Mouse (Mus musculus) ovary, postnatal 14 days (tissue): Measurements from ENCODE around the gene Agfg2.
"Not testable (repeated sequence)": the region's sequence is repeated elsewhere in the genome, so short reads cannot be mapped to it uniquely, and the experiment has no call there.

Source experiments
- DNase-seq: peaks from one replicate; pipeline ENCODE4 v3.0.0; 2022; ENCODE audit warnings: low spot score

The Agfg2 gene

DNA sequence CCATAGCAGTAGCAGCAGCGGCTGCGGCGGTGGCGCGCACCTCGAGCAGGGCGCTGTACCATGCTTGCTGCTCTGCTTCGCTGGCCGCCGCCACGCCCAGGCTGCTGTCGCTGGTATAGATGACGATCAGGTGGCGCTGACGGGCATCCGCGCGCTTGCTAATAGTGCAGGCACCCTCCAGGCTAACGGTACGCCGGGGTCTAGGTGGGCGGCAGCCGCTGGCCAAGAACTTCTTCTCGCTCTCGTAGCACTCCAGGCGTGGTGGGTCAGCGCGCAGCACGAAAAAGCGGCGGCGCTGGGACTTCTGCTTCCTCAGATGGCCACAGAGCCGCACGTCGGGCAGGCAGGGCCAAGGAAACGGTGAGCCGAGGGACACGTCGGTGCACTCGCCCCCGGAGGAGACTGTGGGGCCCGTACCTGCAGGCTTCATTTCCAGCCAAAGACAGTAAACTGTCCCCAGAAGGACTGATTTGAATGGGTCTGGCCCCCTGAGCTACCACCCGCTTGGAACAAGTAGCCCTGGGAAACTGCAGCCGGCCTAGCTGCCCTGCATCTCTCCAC, 39.4 kb downstream of the Agfg2 start:
- no peak for DNase-seq

DNA sequence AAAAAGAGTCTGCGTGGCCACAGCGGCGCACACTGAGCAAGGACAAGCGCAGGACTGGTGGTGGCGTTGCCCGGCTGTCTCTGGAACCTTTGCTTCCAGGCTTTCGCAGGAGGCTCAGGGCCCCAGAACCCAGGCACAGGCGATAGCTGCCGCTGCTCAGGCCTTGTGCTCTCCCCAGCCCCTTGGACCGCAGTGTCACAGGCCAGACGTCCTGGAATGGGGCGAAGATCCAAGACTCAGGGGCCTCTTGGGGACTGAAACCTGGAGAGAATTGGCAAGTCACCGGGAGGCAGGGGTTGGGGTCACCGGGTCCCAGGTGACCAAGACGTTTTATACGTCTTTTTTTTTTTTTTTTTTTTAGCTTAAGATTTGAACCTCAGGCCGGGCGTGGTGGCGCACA, 40.0 kb downstream of the Agfg2 start:
- no peak for DNase-seq

DNA sequence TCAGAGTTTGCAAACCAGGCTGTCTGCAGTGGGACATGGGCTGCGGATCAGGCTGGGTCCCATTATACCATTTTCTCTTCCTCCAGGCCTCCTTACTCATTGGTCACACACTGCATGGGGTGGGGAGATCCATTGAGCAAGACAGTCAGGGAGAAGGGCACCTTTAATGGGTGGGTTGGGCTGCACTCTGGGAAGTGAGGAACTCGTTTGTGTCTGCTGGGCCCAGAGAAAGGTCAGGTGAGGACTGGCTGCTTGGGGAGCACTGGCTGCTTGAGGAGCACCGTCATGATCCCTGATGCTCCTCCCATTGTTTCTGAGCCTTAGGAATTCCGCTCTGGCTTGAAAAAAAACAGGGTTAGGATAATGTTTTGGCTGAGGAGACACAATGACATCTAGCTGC, 41.6 kb downstream of the Agfg2 start:
- DNase-seq, result no peak

DNA sequence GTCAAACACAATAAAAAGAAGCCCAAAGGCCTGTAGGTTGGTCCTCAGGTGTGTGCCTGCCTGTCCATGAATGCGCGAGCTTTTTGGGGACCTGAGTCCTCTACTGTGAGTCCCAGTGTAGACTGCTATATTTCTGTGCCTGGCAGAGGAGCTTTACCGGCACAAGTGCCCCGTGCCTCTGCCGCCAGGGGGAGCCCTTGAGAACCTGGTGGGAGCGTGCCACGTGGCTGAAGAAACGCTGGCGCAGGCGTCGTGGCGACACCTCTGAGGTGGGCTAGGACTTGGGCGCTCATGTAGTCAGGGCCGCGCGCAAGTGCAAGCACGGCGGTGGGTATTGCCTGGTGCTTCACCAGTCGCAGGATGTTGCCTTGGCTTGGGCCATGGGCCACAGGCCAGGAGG, 43.5 kb downstream of the Agfg2 start, which contains the start of gene Sap25:
TSS of gene Sap25 (plus strand) at position 281 of the 400 bp plus-strand sequence.
- no peak for DNase-seq

DNA sequence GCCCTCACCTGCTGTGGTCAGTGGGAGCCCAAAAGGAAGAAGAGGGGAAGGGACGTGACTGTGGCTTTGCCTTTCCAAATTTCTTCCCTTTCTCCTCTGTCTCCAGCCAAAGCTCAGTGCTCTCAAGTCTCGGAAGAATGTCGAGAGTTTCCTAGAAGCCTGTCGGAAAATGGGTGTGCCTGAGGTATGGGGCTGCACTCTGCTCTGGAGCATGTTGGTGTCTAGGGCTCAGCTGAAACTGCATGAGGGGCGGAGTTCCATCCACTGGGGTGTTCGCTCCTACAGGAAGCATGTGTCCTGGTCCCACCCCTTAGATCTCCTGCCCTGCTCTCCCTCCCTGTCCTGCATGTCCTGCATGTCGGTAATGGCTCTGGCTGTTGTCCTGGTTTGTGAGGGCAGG, 45.1 kb downstream of the Agfg2 start:
- no peak for DNase-seq

DNA sequence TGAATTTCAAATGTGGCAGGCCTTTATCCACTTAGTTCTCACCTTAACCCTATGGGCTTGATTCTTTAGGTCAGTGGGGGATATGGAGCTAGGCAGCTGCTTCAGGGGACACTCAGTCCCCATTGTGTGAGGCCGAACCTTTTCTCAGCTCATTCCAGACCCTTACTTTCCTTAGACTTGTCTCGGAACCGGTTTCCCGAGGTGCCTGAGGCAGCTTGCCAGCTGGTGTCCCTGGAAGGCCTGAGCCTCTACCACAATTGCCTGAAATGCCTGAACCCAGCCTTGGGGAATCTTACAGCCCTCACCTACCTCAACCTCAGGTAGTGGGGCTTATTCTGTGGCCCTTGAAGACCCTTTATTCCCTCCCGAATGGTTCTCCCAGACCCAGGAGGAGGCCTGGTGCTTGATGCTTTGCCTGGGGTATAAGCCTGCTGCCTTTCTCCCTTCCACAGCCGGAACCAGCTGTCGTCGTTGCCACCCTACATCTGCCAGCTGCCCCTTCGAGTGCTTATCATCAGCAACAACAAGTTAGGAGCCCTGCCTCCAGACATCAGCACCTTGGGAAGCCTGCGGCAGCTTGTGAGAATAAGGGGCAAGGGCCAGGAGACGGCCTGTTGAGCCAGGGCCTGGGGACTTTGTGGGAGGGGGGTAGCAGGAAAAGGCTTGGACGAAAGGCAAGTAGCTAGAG, 51.0 kb downstream of the Agfg2 start:
- no peak for DNase-seq

DNA sequence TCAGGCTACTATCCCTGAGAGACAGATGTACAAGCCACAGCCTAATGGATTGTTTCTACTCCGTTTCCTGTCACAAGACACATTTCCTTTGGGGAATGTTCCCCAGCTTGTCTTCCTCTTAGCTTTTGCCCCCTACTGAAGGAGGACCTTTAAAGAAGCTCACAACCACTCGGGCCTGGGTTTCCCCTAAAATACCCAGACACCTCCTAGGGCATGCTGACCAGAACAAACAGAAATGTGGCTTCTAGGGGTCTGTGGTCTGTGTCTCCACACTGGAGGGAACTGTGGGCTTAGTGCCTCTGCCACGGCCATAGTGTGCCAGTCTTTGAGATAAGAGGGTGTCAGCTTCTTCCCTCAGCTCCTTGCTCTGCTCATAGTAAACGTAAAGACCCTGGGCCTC, 52.9 kb downstream of the Agfg2 start:
- DNase-seq, result no peak

DNA sequence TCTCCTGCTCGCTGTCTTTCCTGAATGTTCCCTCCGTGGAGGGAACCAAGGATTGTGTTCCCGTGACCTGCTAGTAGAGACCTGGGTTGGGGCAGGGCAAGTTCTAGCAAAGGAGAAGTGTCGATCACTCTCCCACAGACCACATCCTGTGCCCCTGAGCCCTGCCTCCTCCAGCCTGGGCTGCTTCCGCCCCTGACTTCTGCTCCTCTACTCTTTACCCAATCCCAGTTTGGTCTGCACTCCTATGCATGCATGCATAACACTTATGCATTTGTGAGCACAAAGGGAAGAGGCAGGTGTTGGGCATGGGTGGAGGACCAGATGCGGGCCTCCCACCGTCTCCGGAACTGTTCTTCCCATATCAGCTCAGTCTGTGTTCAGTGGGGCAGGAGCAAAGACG, 53.4 kb downstream of the Agfg2 start:
- DNase-seq, result no peak

DNA sequence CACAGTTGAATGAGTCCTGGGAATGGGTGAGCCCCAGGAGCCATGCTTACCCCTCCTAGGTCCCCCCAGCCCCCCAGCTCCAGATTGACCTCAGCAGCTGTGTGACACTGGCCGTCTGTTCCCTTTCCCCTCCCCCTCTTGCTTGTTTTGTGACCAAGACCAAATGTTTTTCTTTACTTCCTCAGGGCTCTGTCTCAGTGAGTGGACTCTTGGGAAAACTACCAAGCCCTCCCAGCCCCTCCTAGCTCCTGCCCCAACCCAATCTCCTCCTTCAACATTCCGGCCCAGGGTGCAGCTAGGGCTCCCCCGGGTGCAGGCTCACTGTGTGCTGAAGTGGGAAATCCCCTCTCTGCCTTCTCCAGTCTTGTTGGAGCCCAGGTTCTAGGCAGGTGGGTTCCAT, 53.9 kb downstream of the Agfg2 start:
- DNase-seq, result no peak

DNA sequence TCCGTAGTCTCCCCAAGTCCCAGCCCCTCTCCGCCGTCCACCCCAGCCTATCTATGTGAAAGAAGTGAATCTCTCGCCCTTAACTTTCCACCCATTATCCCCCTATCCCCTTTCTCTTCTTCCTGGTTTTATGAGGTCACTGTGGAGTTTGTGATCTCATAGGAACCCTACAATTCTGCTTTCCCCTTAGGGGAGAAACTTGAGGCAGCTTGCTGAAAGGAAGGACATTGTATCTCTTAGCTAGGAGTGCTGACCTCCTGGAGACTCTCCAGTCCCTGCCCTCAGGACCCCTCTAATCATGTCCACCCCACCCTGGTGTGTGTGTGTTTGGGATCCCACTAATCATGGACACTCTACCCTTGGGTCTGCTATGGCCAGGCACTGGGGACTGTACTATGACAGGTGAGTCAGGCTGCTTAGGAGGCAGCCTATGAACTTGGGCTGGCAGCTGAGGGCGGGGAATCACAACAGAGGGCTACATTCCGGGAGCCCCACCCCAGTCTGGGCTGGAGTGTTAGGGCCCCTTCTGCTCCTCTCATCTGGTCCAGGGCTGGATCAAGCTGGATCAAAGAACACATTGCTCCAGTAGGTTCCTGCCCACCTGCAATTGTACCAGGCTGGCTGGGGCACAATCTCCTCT, 54.5 kb downstream of the Agfg2 start:
- DNase-seq, result no peak

DNA sequence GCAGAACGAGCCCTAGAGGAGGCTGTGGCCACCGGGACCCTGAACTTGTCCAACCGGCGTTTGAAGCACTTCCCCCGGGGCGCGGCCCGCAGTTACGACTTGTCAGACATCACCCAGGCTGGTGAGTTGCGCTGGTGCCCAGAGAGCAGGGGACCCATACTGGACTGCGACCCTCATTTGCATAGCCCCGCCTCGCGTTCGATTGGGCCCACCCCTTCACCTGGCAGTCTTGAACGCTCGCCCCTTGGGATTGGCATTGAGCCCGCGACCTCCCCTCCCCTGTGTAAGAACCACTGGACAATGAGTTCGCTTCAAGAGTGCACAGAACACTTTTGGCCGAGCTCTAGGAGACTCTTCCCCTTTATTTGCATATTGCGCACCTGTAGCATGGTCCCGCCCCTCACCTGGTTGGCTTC, 55.2 kb downstream of the Agfg2 start:
- no peak for DNase-seq

DNA sequence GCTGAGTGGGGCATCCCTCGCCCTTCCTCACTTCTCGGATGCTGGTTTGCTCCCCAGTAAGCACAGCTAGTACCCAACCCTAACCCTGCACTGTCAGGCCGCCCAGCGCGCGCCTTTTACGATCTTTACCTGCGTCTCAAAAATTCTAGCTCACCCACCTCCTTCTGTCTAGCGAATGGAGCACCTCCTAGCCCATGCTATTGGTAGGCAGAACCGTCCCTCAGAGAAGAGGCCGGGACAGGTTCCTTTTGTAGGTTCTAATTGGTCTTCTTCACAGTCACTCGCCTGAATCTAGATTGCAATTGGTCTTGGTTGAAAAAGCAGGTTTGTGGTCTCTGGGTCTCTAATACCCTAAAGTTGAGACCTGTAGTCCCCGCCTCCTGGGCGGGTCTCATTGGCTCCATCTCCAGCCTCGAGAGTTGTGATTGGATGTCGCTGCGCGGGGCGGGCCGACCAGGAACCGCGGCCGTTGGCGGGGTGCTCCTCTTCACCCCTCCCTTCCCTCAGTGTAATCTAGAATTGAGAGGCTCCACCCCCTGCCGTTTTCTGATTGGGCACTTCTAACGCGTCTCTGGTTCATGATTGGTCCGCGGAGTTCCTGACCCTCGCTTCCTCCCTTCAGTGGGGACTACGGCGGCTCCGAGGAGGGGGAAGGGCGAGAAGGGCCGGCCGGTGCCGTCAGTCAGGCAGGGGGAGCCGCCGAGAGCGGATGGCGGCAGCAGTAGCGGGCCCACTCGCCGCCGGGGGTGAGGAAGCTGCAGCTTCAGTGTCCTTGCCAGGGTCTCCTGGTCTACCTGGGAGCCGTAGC, 55.8 kb downstream of the Agfg2 start, which contains the start of the genes Fbxo24, Lrch4 and Gm20605:
TSS of gene Fbxo24 (minus strand) at position 505 of the 808 bp plus-strand sequence.
TSS of gene Lrch4 (plus strand) at position 624 of the 808 bp plus-strand sequence.
TSS of gene Gm20605 (plus strand) at position 678 of the 808 bp plus-strand sequence.
- peak; percentile 93 for DNase-seq

DNA sequence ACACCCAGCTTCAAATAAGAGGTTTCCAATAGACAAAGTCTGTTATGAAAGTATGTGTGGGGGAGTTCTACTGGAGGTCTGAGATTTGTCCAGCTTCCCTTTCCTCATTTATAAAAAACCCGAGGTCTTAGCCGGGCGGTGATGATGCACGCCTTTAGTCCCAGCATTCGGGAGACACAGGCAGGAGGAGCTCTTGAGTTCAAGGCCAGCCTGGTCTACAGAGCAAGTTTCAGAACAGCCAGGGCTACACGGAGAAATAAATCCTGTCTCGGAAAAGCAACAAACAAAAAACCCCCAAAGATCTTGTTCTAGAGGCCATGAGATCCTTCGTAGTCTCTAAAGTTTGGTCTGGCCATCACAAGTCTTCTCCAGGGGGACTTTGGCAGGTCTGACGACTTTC, 56.5 kb downstream of the Agfg2 start:
- no peak for DNase-seq

DNA sequence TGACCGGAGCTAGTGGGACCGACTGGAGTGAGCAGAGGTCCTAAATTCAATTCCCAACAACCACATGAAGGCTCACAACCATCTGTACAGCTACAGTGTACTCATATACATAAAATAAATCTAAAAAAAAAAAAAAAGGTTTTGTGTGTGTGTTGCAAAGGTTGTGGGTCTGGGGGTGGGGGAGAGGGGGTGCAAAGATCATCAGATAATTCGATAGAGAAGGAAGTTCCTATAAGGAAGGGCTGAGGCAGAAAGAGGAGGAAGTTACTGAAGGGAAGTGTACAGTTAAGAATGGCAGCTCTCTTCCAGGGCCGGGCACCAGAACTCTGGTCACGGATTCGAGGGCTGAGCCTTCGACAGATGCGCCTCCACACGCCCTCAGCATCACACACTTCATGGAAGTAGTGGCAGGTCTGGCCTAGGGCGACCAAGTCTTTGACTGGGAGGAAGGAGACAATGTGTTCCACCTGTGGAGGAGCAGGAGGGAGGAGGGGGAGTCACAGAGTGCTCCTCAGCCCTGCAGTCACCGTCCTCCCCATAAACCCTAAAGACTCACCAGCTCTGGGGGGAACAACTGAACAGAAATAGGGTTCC, 60.5 kb downstream of the Agfg2 start:
- DNase-seq, result no peak

DNA sequence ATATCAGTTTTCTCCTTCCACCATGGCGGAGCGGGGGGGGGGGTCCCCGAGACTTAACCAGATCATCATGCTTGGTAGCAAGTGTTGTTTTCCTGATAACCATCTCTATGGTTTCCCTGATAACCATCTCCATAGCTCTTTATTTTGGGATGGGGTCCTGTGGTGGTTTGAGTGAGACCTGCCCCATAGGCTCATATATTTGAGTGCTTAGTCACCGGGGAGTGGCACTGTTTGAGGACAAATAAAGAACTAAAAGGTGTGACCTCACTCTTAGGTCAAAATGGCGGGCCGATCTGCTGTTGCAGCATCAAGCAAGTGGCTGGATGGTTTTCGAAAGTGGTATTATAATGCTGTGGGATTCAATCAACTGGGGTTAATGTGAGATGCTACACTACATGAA, 69.2 kb downstream of the Agfg2 start:
- DNase-seq, result no peak

DNA sequence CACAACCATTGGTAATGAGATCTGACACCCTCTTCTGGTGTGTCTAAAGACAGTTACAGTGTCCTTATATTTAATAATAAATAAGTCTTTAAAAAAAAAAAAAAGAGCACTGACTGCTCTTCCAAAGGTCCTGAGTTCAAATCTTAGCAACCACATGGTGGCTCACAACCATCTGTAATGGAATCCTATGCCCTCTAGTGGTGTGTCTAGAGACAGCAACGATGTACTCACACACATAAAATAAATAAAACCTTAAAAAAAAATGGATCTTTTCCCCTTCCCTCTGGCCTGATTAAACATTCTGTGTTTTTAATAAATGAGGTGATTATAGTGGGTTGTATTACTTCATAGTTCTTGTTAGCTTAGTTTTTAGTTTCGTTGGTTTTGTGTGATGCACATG, 69.6 kb downstream of the Agfg2 start:
- DNase-seq, result not testable (repeated sequence)

DNA sequence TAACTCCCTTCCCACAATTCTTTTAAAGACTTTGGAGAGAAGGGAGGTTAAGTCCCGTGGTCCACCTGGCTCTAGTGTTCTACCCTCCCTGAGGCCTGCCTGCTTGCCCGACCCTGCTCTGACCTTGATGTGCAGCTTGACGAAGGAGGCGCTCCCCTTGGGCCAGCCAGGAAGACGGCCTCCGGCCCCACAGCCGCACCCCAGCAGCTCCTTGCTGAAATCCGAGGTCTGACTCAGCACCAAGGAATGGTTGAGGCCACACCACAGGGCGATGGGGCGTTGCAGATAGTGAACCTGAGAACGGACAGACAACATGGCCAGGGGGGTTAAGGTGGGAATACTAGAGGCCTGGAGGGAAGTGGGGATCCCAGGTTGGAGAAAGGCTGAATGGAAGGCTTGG, 71.0 kb downstream of the Agfg2 start, which contains the start of gene Pcolce:
TSS of gene Pcolce (minus strand) at position 235 of the 400 bp plus-strand sequence.
- DNase-seq, result no peak

DNA sequence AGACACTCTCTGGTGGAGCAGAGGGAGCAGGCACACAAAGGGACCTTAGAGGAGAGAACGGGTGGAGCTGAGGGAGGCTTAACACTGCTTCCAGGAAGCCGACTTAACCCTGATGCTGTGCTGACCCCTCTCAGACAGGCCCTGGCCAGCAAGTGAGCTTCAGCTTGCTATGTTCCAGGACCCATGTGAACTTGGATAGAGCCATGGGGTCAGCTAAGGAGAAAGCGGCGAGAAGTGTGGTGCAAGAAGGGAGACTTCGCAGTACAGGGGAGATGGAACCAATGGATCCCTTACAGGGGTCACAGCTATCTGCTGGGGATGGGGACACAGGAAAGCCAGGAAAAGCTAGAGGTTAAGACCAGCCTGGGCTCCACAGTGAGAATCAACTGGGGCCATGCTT, 71.5 kb downstream of the Agfg2 start:
- no peak for DNase-seq

DNA sequence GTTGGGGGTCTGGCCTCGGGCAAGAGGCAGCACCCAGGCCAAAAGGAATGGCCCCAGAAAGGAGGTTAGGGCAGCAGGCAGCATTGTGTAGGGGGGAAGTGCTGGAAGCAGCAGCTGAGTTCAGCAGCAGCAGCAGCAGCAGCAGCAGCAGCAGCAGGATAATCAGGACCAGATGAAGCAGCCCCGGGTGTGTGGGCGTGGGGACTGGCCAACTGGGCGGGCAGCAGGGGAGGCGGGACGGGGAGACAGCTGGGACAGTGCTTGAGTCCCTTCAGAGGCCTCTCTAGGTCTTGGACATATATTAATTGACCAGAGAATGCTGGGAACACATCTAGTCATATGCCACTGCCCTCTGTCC, 73.3 kb downstream of the Agfg2 start:
- no peak for DNase-seq

DNA sequence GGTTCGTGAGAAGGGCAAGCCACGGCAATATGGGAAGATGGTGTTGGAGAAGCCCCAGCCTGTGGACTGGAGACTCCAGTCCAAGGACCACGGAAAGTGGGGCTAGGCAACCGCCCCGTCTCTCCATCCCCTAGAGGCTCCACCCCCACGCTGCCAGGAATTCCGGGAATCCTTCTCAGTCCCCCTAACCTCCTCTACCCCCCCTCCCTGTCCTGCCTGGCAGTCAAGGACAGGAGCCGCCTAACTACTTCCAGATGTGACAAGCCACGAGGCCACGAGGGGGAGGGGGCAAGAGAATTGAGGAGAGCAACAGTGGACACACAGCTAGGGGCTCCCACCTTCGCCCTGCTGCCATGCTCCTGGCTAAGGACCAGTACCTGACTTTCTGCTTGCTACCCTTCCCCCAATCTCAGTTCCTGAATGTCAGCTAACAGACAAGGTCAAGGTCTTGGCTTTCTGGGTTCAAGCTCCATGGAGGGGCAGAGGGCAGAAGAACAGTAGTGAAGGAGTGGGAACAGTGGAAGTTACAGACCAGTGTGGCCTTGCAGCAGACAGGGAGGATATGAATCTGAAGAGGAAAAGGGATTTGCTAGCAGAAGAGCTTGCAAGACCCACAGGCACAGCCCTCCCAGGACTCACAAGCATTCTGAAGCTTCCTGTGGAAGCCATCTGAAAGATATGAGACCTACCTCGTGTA, 73.8 kb downstream of the Agfg2 start:
- no peak for DNase-seq

DNA sequence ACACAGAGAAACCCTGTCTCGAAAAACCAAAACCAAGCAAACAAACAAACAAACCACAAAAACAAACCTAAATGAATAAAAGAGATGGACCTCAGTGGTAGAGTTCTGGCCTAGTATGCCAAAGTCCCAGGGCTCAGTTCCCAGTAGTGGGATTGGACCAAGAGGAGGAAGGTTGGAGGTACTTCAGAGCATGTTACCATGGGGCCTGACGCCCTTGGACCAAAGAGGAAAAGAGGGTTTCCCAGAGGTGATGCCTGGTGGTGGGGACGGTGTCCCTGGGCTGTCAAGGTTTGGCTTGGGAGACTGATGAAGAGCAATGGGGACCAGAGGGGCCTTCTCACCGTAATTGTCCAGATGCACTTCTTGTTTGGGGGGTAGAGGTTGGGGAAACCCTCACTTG, 74.5 kb downstream of the Agfg2 start:
- no peak for DNase-seq

DNA sequence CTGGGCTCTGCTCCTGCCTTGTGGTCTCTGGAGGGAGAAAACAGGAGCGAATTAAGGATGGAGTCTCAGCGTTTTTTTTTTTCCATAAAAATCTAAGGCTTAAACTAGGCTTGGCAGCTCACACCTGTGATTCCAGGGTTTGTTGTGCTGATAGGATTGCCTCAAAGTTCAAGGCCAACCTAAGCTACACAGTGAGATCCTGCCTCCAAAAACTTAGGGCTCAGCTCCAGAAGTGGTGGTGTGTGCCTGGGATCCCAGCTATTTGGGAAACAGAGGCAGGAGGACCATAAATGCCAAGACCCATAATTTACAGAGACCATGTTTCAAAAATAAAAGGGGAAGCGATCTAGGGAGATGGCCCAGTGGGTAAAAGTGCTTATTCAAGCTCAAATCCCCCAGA, 75.2 kb downstream of the Agfg2 start:
- DNase-seq, result no peak
